Mouse (Mus musculus) 416B (cell line): ENCODE measurements around the gene Gm20388.

Source experiments
- DNase-seq: peaks from one replicate; pipeline ENCODE4 v3.0.0; 2011; ENCODE audit warnings: low read depth

The Gm20388 gene

GRCm38 (mm10) chr8:122192771-122193170, 2282.1 kb downstream of the Gm20388 start:
- DNase-seq: no peak

- no peak for DNase-seq
These were observed 2282.9 kb downstream of the Gm20388 start for GRCm38 (mm10) chr8:122193521-122193920.

DNA sequence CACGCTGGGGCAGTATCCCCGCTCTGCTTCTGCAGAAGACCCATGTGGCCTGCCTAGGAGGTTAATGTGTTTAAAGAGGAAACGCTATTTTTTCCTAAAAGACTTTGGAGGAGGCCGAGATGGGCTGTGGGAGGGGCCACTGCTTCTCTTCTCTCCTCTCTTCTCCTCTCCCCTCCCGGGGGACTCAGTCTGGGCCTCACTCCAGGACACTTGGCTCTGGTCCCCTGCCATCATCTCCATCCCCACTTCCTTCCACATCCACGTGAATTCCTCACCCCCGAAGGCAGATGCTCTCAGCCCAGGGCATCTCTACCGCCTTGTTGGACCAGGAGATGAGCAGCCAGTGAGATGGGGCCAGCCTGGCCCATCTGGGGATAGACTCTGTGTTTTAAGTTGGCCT, 2283.8 kb downstream of the Gm20388 start:
- no peak for DNase-seq

- DNase-seq: peak; percentile 82
These were observed 2286.7 kb downstream of the Gm20388 start for GRCm38 (mm10) chr8:122197342-122197741.

GRCm38 (mm10) chr8:122198378-122199025, 2287.9 kb downstream of the Gm20388 start:
- DNase-seq: peak; percentile 41

GRCm38 (mm10) chr8:122199191-122199590, 2288.6 kb downstream of the Gm20388 start:
- no peak for DNase-seq

DNA sequence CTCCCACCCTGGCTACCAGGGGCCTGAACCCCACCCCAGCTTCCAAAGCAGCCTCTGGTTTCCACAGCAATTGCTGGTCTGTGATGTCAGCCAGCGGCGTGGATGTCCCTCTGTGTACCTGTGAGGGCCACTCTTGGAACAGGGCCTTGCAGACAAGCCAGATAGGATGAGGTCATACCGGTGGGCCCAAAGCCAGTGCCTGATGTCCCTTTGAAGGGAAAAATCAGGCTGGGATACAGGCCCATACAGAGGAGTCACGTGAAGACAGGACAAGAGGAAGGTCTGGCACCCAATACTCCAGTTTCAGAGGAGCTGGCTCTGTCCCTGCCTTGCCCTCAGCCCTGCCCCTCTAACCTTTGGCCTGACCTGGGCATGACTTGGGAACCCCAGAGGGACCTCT, 2289.2 kb downstream of the Gm20388 start:
- DNase-seq: no peak

DNA sequence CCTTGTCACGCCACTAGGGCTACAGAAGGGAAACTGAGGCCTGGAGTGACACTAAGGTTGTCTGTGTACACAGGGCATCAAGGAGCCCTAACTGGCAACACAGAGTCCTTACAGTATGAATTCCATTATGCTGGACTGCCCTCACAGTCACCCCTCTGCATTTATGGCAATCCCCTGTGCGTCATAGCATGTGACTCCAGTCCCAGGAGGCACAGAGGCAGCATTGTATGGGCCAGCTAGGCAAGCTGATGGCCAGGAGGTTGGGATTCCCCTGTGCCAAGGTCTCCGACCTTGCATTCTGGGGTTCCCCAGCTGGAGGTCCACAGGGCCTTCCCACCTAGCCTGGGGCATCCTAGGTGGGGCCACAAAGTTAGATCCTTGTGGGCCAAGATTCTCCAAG, 2300.9 kb downstream of the Gm20388 start:
- DNase-seq: no peak

DNA sequence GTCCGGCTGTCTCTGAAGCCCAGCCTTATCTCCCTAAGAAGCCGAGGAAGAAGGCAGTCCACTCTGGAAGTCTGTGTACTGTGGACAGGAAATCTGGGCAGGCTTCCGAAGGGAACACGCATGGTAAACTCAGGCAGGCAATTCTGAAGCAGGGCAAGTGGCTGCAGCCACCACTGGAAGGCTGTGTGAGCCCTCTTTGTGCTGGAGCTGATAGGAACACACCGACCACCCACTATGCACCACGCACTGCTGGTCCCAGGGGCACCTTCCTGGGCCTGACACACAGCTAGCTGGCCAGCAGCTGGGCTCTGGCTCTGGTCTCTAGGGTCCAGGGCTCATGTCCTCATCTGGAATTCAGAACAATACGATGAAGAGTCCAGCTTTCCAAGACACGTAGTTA, 2305.0 kb downstream of the Gm20388 start:
- no peak for DNase-seq

- no peak for DNase-seq
These were observed 2305.8 kb downstream of the Gm20388 start for GRCm38 (mm10) chr8:122216433-122216832.

DNA sequence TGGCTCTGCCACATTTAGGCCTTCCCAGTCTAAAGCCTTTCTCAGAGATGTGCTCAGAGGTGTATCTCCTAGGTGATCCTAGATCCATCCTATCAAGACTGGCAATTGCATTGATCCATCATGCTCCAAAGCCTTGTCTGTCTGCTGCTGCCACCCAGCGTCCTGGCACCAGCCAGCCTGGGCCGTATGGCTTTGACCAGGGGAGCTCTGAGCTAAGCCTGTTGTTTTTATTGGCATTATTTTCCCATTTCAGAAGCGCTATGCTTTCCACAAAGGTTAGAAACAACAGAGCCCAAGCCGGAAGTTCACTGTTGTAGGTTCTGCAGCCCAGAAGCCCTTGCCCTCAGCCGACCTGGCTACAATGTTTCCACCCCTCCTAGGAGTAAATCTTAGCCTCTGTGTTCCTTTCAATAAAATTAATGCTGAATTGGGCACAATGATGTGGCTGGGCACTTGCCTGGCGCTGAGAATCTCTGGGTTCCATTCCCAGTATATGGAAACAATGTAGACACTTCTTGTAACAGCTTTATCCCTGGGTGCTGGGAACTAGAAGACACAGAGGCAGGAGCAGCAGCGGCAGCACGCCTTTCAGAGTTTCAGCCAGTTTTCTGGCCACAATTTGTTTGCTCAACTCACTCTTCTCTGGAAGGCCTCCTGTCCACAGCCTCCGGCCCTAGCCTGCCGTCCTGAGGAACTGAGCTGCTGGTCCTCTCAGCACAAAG, 2307.0 kb downstream of the Gm20388 start:
- DNase-seq: no peak

DNA sequence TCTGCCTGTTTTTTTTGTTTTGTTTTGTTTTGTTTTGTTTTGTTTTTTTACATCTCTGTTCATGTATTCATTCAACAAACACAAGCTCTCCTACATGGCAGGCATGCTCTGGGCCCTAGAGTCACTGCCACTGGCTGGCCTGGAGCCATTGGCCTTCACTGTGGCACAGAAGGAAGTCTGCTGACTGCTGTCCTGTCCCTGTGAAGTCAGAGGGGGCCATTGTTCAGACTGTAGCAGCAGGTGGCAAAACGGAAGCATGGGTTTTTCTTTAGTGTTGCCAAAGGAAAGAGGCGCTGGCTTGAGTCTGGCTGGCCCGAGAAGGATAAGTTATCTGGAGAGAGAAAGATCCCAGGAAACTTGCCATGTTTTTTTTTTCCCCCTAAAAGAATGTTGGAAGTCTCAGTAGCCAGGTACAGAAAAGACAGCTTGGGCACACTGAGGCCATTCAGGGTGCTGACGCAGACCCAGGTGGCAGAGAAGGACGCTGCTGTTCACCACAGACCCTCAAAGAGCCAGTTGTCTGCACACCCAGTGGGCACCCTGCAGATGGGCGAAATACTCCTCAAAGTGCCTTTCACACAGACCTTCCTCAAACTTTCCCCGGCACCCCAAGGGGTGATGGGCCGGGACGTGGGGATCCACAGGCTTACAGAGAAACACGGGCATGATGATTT, 2313.5 kb downstream of the Gm20388 start:
- no peak for DNase-seq

DNA sequence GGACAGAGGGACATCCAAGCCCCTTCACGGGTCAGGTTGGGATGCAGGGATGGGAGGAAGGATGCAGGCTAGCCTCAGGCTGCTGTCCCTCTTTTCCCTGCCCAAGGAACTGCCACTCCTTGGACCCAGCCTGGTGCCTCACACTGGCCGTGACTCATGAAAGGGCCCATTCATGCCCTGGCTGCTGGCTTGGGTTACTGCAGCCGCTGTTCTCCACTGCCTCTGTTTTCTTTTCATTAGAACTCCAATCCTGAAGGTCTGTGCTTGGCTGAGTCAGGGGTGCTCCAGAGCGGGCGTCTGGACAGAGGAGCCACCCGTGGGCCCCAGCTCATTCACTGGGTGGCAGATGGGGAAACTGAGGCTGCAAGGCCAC, 2314.0 kb downstream of the Gm20388 start:
- no peak for DNase-seq

DNA sequence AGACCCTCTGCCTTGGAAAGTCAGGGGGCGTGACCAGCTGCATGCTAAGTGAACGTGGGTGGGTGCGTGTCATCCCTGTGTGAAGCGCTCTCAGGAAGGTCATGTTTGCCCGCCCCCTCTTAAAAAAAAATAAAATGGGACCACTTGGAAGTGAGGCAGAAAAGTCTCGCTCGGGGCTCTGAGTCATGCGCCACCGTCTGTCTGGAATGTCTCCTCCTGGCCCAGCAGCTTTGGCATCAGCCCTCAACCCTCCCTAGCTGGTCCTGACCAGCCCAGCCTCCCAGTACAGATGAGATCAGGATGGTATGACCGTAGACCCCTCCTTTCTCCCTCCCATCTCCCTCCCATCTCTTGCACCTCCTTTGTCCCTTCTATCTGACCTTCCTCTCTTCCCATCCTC, 2314.8 kb downstream of the Gm20388 start:
- DNase-seq: no peak

DNA sequence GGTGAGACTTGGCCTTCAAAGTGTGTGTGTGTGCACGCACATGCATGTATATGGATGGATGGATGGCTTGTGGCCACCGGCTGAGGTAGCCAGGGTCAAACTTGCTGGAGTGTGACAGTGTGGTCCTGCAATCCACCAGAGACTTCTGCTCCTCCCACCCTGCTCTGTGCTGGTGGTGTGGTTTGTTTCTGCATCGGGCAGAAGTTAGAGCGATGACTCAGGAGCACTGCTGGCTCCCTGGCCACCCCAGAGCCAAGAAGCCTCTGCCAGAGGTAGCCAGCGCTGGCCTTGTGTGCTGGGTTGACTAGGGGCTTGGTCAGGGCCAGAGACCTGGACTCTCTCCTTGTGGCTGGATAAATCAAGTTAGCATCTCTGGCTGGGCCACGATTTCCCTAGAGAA, 2316.7 kb downstream of the Gm20388 start:
- peak; percentile 12 for DNase-seq

GRCm38 (mm10) chr8:122228792-122229575, 2318.3 kb downstream of the Gm20388 start:
- DNase-seq: no peak

DNA sequence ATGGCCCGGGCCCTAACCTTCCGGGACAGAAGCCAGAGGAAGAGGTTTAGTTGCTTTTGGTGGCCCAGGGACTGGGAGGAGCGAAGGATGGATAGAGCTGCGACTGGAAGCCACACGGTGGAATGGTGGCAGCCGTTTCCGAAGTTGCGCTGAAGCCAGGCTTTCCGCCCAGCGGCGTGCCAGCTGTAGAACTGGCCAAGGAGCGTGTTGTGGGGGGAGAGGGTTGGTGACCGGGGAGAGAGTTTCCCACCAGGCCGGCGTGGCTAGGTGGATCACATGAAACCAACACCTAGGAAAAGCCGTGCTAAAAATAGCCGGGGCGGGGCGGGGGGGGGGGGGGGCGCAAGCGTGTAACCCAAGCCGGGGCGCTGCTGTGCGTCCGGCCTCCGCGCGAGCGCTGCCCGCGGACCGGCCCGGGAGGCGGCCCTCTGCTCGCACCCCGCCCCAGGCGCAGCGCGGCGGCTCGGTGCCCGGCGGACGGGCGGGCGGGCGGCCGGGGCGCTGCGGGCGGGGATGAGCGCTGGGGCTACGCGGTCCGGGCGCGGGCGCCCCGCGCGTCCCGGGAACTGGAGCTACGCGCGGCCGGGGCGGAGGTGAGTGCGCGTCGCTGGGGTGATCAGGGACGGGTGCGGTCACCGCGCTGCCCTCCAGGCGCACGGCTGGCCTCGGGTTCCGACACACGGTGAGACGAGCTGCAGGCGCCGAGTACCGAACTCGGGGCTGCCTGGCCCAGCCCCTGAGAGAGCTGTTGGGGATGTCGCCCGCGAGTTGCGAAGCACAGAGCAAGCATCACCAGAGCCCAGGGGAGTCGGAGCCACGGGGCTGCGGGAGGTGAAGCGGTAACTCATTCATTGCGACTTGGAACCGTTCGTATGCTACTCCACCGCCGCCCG, 2319.4 kb downstream of the Gm20388 start:
- DNase-seq: no peak

- DNase-seq: no peak
These were observed 2320.2 kb downstream of the Gm20388 start for GRCm38 (mm10) chr8:122230712-122231337.

DNA sequence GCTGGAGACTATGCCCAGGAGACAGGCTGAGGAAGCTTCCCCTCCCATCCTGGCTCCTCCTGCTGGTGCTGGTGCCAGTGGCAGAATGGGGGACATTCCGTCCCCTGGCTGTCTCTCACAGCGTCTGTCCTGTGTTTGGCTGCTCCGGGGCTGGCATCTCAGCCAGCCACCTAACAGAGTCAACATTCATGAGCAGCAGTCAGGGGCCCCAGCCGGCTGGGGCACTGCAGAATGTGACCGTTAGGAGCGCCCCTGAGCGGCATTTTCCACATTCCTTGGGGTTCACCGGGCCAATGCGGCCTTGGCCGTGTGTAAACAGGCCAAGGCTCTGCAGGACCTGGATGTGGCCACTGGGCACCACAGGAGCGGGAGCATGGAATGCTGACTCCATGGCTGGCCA, 2323.4 kb downstream of the Gm20388 start:
- no peak for DNase-seq

GRCm38 (mm10) chr8:122236521-122236920, 2325.9 kb downstream of the Gm20388 start:
- DNase-seq: no peak

- peak; percentile 93 for DNase-seq
These were observed 2327.6 kb downstream of the Gm20388 start for GRCm38 (mm10) chr8:122238225-122238624.
